Mouse (Mus musculus): Measurements from ENCODE around the gene S100a3.

- no peak for TF ChIP-seq CTCF (IDR thresholded peaks at IDR 0.05; ENCODE audit: low read depth)
- TF ChIP-seq EP300 (IDR thresholded peaks at IDR 0.05; ENCODE audit: low read depth), result no peak
These were observed 51.1 kb downstream of the S100a3 start for GRCm38 (mm10) chr3:90611494-90611893.

Measured in heart, postnatal 0 days (tissue).